Mouse (Mus musculus): ENCODE data around the gene Cpox.

DNA sequence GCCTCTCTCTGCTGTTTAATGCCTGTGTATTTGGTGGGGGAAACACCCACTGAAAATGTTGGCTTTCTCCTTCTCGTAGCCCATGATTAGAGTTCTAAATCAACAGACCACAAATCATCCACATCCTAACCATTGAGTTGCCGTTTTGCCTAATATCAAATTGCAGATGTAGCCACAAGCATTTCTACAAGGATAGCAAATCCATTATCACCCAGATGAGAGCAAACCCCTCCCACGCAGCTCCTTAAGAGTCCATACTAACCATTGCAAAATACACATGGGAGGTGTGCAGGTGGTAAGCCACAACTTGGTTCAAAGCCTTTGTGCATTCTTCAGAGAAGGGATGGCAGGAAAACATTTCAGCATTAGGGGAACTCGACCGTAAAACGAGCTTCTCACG lies 32.1 kb upstream of the Cpox start:
- TF ChIP-seq CTCF (IDR thresholded peaks at IDR 0.05; ENCODE audit: low read depth) (no peak), EP300 (optimal IDR thresholded peaks at IDR 0.05) (no peak)

Measured in stomach, postnatal 0 days (tissue).